Mouse (Mus musculus) C2C12 (cell line): ENCODE measurements at regions not wholly inside any gene's neighbourhood (a gene's known extent, or its start where the extent isn't known, plus 50 kb on each side); places are given as distances from the start of the nearest gene placed in this dataset.

Source experiments
- CTCF ChIP-seq: IDR thresholded peaks from one replicate; pipeline ENCODE4 v1.5.1; 2011; ENCODE audit not compliant: control insufficient read depth, insufficient read depth, insufficient read length
- MAX ChIP-seq: IDR thresholded peaks from one replicate; pipeline ENCODE4 v1.6.1; 2011; ENCODE audit warnings: mild to moderate bottlenecking, control low read depth
- MYOG ChIP-seq: IDR thresholded peaks from one replicate; pipeline ENCODE4 v1.6.1; 2011; ENCODE audit not compliant: control insufficient read depth, insufficient read length; ENCODE audit errors: extremely low read depth

DNA sequence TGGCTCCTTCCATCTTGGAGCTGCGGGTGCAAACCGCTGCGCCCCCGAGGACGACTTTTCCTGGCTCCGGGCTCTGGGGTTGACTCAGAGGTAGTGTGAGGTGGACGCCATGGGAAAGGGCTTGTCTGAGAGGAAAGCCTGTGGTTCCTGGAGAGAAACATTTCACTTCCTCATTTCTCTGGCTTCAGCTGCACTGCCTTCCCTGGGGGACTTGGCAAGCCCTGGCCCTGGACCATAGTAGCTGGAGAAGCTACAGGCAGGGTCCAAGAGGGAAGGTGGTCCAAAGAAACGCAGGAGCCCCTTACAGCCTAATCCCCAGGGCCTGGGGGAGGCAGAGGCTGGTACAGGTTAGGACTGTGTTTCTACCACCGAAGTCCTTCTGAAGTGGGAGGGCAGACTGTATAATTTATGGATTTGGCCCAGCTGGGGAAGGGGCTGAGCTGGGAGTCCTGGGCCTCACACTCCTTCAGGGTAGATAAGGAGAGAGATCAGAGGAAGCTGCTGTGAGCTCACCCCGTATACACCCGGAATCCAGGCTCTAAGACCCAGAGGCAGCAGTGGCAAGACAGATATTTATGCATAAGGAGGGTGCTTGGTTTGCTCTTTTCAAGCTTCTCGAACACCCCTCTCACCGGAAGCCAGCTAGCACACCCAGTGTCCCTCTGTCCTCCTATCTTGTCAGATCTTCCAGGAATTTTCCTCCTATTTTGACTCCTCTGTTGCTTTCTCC is 50.0 kb upstream of the Podxl start:
- TF ChIP-seq CTCF (no peak), MAX (no peak), MYOG (no peak)
